Mouse (Mus musculus) forebrain, embryonic 15.5 days (tissue): Measurements from ENCODE around the gene Cep63. TPM values are rescaled to one million over a fixed set of nuclear protein-coding genes. Genes with fewer than 3 reads are reported as not detected.

ENCODE experiments used
- ATAC-seq: fragments of 200-750 bp; cut with Nextera tagmentation; replicated peaks from 2 replicates; pipeline ENCODE4 v1.8.0; 2017; ENCODE audit warnings: mild to moderate bottlenecking, moderate TSS enrichment, moderate library complexity
- H3K27ac ChIP-seq: fragments of 300-500 bp; sonication (generic); replicated peaks from 2 replicates; pipeline ENCODE4 v1.5.1; 2015; ENCODE audit warnings: mild to moderate bottlenecking, inconsistent platforms
- H3K27me3 ChIP-seq: fragments of 300-500 bp; sonication (generic); 2 replicates; pipeline ENCODE4 v1.6.1; 2015; ENCODE audit warnings: inconsistent platforms
- H3K36me3 ChIP-seq: fragments of 300-500 bp; sonication (generic); 2 replicates; pipeline ENCODE4 v1.6.1; 2015; ENCODE audit warnings: mild to moderate bottlenecking, inconsistent platforms
- H3K4me1 ChIP-seq: fragments of 300-500 bp; sonication (generic); 2 replicates; pipeline ENCODE4 v1.6.1; 2015; ENCODE audit warnings: inconsistent platforms
- H3K4me2 ChIP-seq: fragments of 300-500 bp; sonication (generic); replicated peaks from 2 replicates; pipeline ENCODE4 v1.6.1; 2015; ENCODE audit warnings: mild to moderate bottlenecking, inconsistent platforms
- H3K4me3 ChIP-seq: fragments of 300-500 bp; sonication (generic); 2 replicates; pipeline ENCODE4 v1.5.1; 2015; ENCODE audit warnings: mild to moderate bottlenecking, inconsistent platforms
- H3K9ac ChIP-seq: fragments of 300-500 bp; sonication (generic); replicated peaks from 2 replicates; pipeline ENCODE4 v1.6.1; 2015; ENCODE audit warnings: mild to moderate bottlenecking, inconsistent platforms
- H3K9me3 ChIP-seq: fragments of 300-500 bp; sonication (generic); 2 replicates; pipeline ENCODE4 v1.6.1; 2016; ENCODE audit warnings: inconsistent platforms
- WGBS: fragments of 180-500 bp; shearing (Covaris S2); methylation state at CpG from one replicate; pipeline ENCODE4 v1.1.7; 2015; ENCODE audit warnings: mixed read lengths; 5-methylcytosine and 5-hydroxymethylcytosine counted together
- polyA plus RNA-seq: library from polyadenylated mRNA; unstranded; fragments of >200 nt; fragmentation: Nextera tagmentation; extraction: Ambion mirVana; gene quantifications from 2 replicates; pipeline ENCODE4 v1.2.1, GENCODE M21; 2015

Cep63 gene
- polyA plus RNA-seq, 1 experiment from 2014 or later: 49.6 TPM

DNA sequence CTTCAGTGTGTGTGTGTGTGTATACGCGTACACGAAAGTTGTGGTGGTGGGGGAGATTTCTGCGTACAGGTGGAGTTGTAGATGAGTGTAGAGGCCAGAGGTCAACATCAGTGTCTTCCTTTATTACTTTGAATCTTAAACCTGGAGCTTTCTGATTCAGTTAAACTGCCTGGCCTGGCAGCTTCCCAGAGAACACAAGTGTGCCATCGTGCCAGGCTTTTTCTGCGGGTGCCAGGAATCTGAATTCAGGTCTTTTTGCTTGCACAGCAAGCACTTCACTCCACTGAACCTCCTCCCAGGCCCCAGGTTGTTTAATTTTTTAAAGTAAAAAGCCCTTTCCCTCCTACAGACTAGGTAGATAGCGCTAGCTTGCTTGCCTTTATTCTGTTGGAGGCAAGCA lies 1.1 kb upstream of the Cep63 start:
- Histone ChIP-seq H3K27me3 (no peaks in the 10 kb centered on the region), H3K27ac (no peak overlapping the region)
- ATAC-seq: no peak

GRCm38 (mm10) chr9:102626839-102627225 lies 498 bp upstream of the Cep63 start:
- ATAC-seq: no peak; the same call in 1 of the 2 replicates
- peak overlapping the region; percentile 93 for H3K9ac ChIP-seq

More for the DNA sequence above, 1.1 kb upstream of the Cep63 start:
- Histone ChIP-seq H3K36me3 (0 out of 2 replicates have a peak, but pooled peaks cover 6% of the 10 kb centered on the region), H3K4me3 (peak overlapping the region; percentile 65), H3K4me2 (peak overlapping the region; percentile 60), H3K4me1 (peaks cover 19% of the 10 kb centered on the region), H3K9me3 (no peaks in the 10 kb centered on the region), H3K9ac (peak overlapping the region; percentile 93; the same call in 1 of the 2 replicates)
- 86% methylated on average over 7 of the region's 7 CpGs for WGBS

GRCm38 (mm10) chr9:102625401-102625982 lies 842 bp downstream of the Cep63 start:
- Histone ChIP-seq H3K36me3 (no peaks in the 10 kb centered on the region), H3K9me3 (no peaks in the 10 kb centered on the region), H3K27ac (peak overlapping the region; percentile 95), H3K27me3 (no peaks in the 10 kb centered on the region), H3K4me2 (peak overlapping the region; percentile 63), H3K4me3 (peak overlapping the region; percentile 65), H3K9ac (peak overlapping the region; percentile 93), H3K4me1 (peaks cover 19% of the 10 kb centered on the region)
- under 1% methylated on average over 27 of the region's 27 CpGs for WGBS
- peak; percentile 74; the same call in 1 of the 2 replicates for ATAC-seq

More at GRCm38 (mm10) chr9:102626839-102627225, 498 bp upstream of the Cep63 start:
- Histone ChIP-seq H3K9me3 (no peaks in the 10 kb centered on the region), H3K4me3 (peak overlapping the region; percentile 65), H3K27ac (peak overlapping the region; percentile 95), H3K4me1 (peaks cover 19% of the 10 kb centered on the region), H3K4me2 (peak overlapping the region; percentile 60), H3K36me3 (0 out of 2 replicates have a peak, but pooled peaks cover 6% of the 10 kb centered on the region), H3K27me3 (no peaks in the 10 kb centered on the region)
- WGBS: 2% methylated on average over 9 of the region's 9 CpGs

GRCm38 (mm10) chr9:102623581-102623980 lies 2.8 kb downstream of the Cep63 start:
- Histone ChIP-seq H3K4me3 (no peak overlapping the region), H3K9me3 (no peaks in the 10 kb centered on the region), H3K27me3 (no peaks in the 10 kb centered on the region), H3K4me2 (no peak overlapping the region), H3K27ac (no peak overlapping the region), H3K9ac (no peak overlapping the region), H3K4me1 (peaks cover 19% of the 10 kb centered on the region), H3K36me3 (peaks cover 4% of the 10 kb centered on the region; the same call in 1 of the 2 replicates)
- ATAC-seq: no peak
- WGBS: 93% methylated on average over 7 of the region's 7 CpGs

DNA sequence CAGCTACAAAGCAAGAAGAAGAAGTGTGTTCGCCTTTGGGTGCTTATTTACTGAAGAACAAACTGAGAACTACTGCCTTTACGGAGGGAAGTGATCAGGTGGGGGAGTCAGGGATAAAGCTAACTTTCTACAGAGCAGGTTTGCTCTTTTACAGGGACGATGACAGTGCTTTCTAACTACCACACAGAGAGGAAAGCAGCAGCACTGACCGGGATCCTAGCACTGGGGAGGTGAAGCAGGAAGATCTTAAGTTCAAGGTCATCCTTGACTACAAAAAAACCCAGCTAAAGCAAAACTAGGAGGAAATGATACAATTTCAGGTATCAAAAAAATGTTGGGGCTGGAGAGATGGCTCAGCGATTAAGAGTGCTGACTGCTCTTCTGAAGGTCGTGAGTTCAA lies 3.5 kb downstream of the Cep63 start:
- Histone ChIP-seq H3K4me1 (peaks cover 19% of the 10 kb centered on the region), H3K27ac (no peak overlapping the region), H3K27me3 (no peaks in the 10 kb centered on the region), H3K9me3 (no peaks in the 10 kb centered on the region), H3K4me2 (no peak overlapping the region), H3K36me3 (peaks cover 8% of the 10 kb centered on the region), H3K9ac (no peak overlapping the region), H3K4me3 (no peak overlapping the region)
- WGBS: 87% methylated on average over 6 of the region's 6 CpGs
- ATAC-seq: no peak

DNA sequence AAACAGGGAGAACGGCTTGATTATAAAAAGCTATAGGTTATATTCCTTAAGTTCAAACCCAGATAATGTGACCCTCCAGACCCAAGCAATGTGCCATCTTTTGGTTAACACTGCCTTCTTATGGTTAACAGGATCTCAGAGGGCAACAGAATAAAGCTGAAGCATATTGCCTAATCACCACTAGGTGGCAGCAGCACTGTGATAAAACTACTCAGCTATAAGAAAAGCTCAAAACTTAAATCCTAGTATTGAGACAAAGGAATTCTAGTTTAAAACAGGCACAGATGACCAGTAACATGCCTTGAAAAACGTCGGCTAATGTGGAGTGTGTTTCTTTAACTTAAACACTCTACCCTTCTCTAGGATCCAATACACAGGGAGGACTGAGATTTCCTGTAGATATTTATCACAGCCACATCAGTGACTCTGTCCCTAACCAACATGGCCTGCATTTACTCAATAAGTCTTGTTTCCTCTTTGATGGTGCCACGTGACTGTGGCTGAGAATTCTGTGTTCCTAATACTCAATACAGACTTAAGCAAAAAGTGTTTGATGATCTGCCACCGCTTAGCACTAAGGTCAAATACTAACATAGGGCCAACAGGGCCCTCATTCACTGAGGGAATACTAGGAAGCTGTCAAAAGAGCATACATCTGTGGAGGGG lies 4.0 kb downstream of the Cep63 start:
- no peak for ATAC-seq
- H3K9ac ChIP-seq: no peak overlapping the region
- no peaks in the 10 kb centered on the region for H3K9me3 ChIP-seq
- no peak overlapping the region for H3K4me2 ChIP-seq
- no peak overlapping the region for H3K4me3 ChIP-seq
- H3K4me1 ChIP-seq: peaks cover 14% of the 10 kb centered on the region
- H3K27me3 ChIP-seq: no peaks in the 10 kb centered on the region
- 41% methylated on average over 5 of the region's 5 CpGs for WGBS
- H3K36me3 ChIP-seq: peaks cover 8% of the 10 kb centered on the region
- H3K27ac ChIP-seq: no peak overlapping the region

GRCm38 (mm10) chr9:102621385-102621784 lies 4.9 kb downstream of the Cep63 start:
- H3K4me3 ChIP-seq: no peak overlapping the region
- 70% methylated on average over 5 of the region's 5 CpGs for WGBS
- no peak for ATAC-seq

GRCm38 (mm10) chr9:102616267-102616666 lies 10.1 kb downstream of the Cep63 start:
- Histone ChIP-seq H3K36me3 (peaks cover 38% of the 10 kb centered on the region), H3K4me3 (no peak overlapping the region), H3K9ac (no peak overlapping the region), H3K27me3 (no peaks in the 10 kb centered on the region), H3K4me2 (no peak overlapping the region), H3K4me1 (no peaks in the 10 kb centered on the region), H3K9me3 (no peaks in the 10 kb centered on the region), H3K27ac (no peak overlapping the region)
- 87% methylated on average over 9 of the region's 9 CpGs for WGBS
- no peak for ATAC-seq

More at GRCm38 (mm10) chr9:102621385-102621784, 4.9 kb downstream of the Cep63 start:
- Histone ChIP-seq H3K9ac (no peak overlapping the region), H3K27me3 (no peaks in the 10 kb centered on the region), H3K36me3 (peaks cover 11% of the 10 kb centered on the region), H3K27ac (no peak overlapping the region), H3K4me2 (no peak overlapping the region), H3K4me1 (peaks cover 9% of the 10 kb centered on the region), H3K9me3 (no peaks in the 10 kb centered on the region)

DNA sequence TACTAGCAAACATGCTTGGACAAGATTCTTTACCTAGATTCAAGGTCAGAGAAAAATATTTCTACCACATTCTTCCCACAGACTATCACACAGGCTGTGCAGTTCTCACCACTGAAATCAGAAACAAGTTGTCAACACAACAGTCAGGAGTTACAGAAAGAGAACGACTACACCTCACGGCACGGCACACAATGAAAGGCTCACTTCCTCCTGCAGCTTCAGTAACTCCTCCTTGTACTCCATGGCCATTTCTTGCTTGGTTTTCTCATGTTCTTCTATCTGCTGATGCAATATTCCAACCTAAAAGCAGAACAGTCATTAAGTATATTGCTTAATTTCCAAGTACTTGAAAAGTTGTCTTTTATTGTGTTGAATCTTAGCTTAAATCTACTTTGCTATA lies 11.3 kb downstream of the Cep63 start:
- no peak for ATAC-seq
- H3K4me1 ChIP-seq: no peaks in the 10 kb centered on the region
- no peak overlapping the region for H3K4me3 ChIP-seq
- no peaks in the 10 kb centered on the region for H3K9me3 ChIP-seq
- H3K27me3 ChIP-seq: no peaks in the 10 kb centered on the region
- H3K36me3 ChIP-seq: peaks cover 46% of the 10 kb centered on the region
- H3K27ac ChIP-seq: no peak overlapping the region
- 85% methylated on average over 3 of the region's 3 CpGs for WGBS
- no peak overlapping the region for H3K4me2 ChIP-seq
- no peak overlapping the region for H3K9ac ChIP-seq

DNA sequence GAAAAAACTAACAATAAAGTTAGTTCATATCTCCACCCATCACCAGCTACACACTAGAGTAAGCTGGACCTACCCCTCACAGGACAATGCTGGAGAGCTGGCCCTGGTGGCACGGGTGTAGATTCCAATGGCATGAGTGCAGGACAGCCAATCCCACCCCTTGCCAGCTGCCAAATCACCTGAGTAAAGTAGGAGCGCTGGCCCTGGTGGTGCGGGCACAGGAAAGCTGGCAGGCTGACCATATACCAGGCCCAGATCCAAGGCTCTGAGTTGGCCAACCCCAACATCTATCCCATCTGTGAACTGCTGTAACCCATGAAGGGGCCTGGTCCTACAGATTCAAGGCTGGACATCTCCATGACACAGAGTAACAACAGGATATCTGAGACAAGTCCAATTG lies 17.1 kb downstream of the Cep63 start:
- Histone ChIP-seq H3K27me3 (no peaks in the 10 kb centered on the region), H3K9ac (no peak overlapping the region), H3K4me1 (0 out of 2 replicates have a peak, but pooled peaks cover 3% of the 10 kb centered on the region), H3K27ac (no peak overlapping the region), H3K36me3 (peaks cover 31% of the 10 kb centered on the region), H3K4me2 (no peak overlapping the region), H3K4me3 (no peak overlapping the region), H3K9me3 (no peaks in the 10 kb centered on the region)
- WGBS: 89% methylated on average over 3 of the region's 3 CpGs
- no peak for ATAC-seq

GRCm38 (mm10) chr9:102607471-102607870 lies 18.9 kb downstream of the Cep63 start:
- Histone ChIP-seq H3K4me3 (no peak overlapping the region), H3K4me1 (0 out of 2 replicates have a peak, but pooled peaks cover 3% of the 10 kb centered on the region), H3K4me2 (no peak overlapping the region), H3K9me3 (no peaks in the 10 kb centered on the region), H3K36me3 (peaks cover 15% of the 10 kb centered on the region), H3K27me3 (no peaks in the 10 kb centered on the region), H3K9ac (no peak overlapping the region), H3K27ac (no peak overlapping the region)
- no peak for ATAC-seq
- WGBS: 59% methylated on average over 5 of the region's 5 CpGs

DNA sequence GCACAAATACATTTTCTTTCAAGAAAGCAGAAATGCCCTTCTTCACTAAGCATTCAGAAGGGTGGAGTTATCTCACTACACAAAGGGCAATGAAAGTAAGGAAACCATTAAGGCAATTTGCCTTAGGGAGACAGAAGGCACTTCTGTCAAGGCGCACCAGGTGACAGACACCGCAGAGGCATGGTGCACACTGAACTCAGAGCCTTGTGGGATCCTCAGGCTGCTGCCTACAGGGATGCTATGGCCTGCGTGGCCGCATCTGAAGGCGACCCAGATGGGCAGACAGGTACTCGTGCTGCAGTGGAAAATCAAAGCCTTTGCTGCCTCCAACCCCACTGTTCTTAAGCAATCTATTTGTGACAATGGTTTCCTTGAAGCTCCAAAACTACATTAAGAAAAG lies 21.2 kb downstream of the Cep63 start:
- ATAC-seq: no peak
- 0 out of 2 replicates have a peak, but pooled peaks cover 3% of the 10 kb centered on the region for H3K4me1 ChIP-seq
- H3K9ac ChIP-seq: no peak overlapping the region
- peaks cover 19% of the 10 kb centered on the region for H3K36me3 ChIP-seq
- no peak overlapping the region for H3K4me3 ChIP-seq
- H3K4me2 ChIP-seq: no peak overlapping the region
- 71% methylated on average over 6 of the region's 6 CpGs for WGBS
- no peaks in the 10 kb centered on the region for H3K27me3 ChIP-seq
- no peaks in the 10 kb centered on the region for H3K9me3 ChIP-seq
- H3K27ac ChIP-seq: 0 out of 2 replicates have a peak overlapping the region, but pooled peaks have one; percentile 40
